Mouse (Mus musculus): ENCODE data around the gene Arhgef40. TPM values are rescaled to one million over a fixed set of nuclear protein-coding genes. Genes with fewer than 3 reads are reported as not detected.
A peak's percentile ranks its signal among the peaks of the same experiment; 100 is the strongest.

The Arhgef40 gene
- polyA plus RNA-seq, 1 experiment from 2014 or later = 163 TPM

GRCm38 (mm10) chr14:52006771-52007170, 22.3 kb downstream of the Arhgef40 start:
- 94% methylated on average over 23 of the region's 23 CpGs for WGBS
- Histone ChIP-seq H3K27ac (replicated peaks) (no peak overlapping the region), H3K4me1 (peaks cover 59% of the 10 kb centered on the region), H3K4me3 (no peak overlapping the region), H3K36me3 (replicated peaks) (peaks cover 77% of the 10 kb centered on the region), H3K27me3 (replicated peaks; ENCODE audit: low read depth, poor library complexity, severe bottlenecking) (no peaks in the 10 kb centered on the region), H3K9me3 (no peaks in the 10 kb centered on the region)
- no peak for DNase-seq (ENCODE audit: low spot score)

- Histone ChIP-seq H3K4me1 (peaks cover 73% of the 10 kb centered on the region), H3K27ac (replicated peaks) (peak overlapping the region; percentile 89), H3K9me3 (no peaks in the 10 kb centered on the region), H3K4me3 (peak overlapping the region; percentile 57), H3K27me3 (replicated peaks; ENCODE audit: low read depth, poor library complexity, severe bottlenecking) (no peaks in the 10 kb centered on the region), H3K36me3 (replicated peaks) (peaks cover 59% of the 10 kb centered on the region)
- DNase-seq (ENCODE audit: low spot score) = peak; percentile 93
- WGBS = 56% methylated on average over 38 of the region's 38 CpGs
These were observed 24.0 kb downstream of the Arhgef40 start for GRCm38 (mm10) chr14:52008321-52009203.

- Histone ChIP-seq H3K4me3 (peak overlapping the region; percentile 57), H3K4me1 (peaks cover 68% of the 10 kb centered on the region), H3K27me3 (replicated peaks; ENCODE audit: low read depth, poor library complexity, severe bottlenecking) (no peaks in the 10 kb centered on the region), H3K27ac (replicated peaks) (peak overlapping the region; percentile 89), H3K9me3 (no peaks in the 10 kb centered on the region), H3K36me3 (replicated peaks) (peaks cover 51% of the 10 kb centered on the region)
- 45% methylated on average over 26 of the region's 26 CpGs for WGBS
- no peak for DNase-seq (ENCODE audit: low spot score)
These were observed 24.8 kb downstream of the Arhgef40 start for GRCm38 (mm10) chr14:52009361-52009760.

- H3K27me3 ChIP-seq (replicated peaks; ENCODE audit: low read depth, poor library complexity, severe bottlenecking) = no peaks in the 10 kb centered on the region
- H3K36me3 ChIP-seq (replicated peaks) = peaks cover 47% of the 10 kb centered on the region
- H3K4me1 ChIP-seq = peaks cover 64% of the 10 kb centered on the region
- H3K4me3 ChIP-seq = peak overlapping the region; percentile 57
- no peak for DNase-seq (ENCODE audit: low spot score)
- peak overlapping the region; percentile 89 for H3K27ac ChIP-seq (replicated peaks)
- no peaks in the 10 kb centered on the region for H3K9me3 ChIP-seq
- 49% methylated on average over 6 of the region's 6 CpGs for WGBS
These were observed 25.3 kb downstream of the Arhgef40 start for GRCm38 (mm10) chr14:52009841-52010240.

GRCm38 (mm10) chr14:52010446-52011111, 26.1 kb downstream of the Arhgef40 start:
- no peaks in the 10 kb centered on the region for H3K27me3 ChIP-seq (replicated peaks; ENCODE audit: low read depth, poor library complexity, severe bottlenecking)
- H3K36me3 ChIP-seq (replicated peaks) = peaks cover 39% of the 10 kb centered on the region
- WGBS = under 1% methylated on average over 9 of the region's 9 CpGs
- peaks cover 65% of the 10 kb centered on the region for H3K4me1 ChIP-seq
- peak overlapping the region; percentile 57 for H3K4me3 ChIP-seq
- peak overlapping the region; percentile 89 for H3K27ac ChIP-seq (replicated peaks)
- H3K9me3 ChIP-seq = no peaks in the 10 kb centered on the region
- peak; percentile 82 for DNase-seq (ENCODE audit: low spot score)

- peaks cover 76% of the 10 kb centered on the region for H3K4me1 ChIP-seq
These were observed 27.2 kb downstream of the Arhgef40 start for GRCm38 (mm10) chr14:52011683-52012082.

GRCm38 (mm10) chr14:52012085-52012484, 27.6 kb downstream of the Arhgef40 start:
- peaks cover 80% of the 10 kb centered on the region for H3K4me1 ChIP-seq
- peaks cover 24% of the 10 kb centered on the region for H3K36me3 ChIP-seq (replicated peaks)
- no peak for DNase-seq (ENCODE audit: low spot score)
- no peaks in the 10 kb centered on the region for H3K27me3 ChIP-seq (replicated peaks; ENCODE audit: low read depth, poor library complexity, severe bottlenecking)
- no peaks in the 10 kb centered on the region for H3K9me3 ChIP-seq
- peak overlapping the region; percentile 80; the same call in 1 of the 2 replicates for H3K4me3 ChIP-seq
- WGBS = 83% methylated on average over 4 of the region's 4 CpGs
- no peak overlapping the region for H3K27ac ChIP-seq (replicated peaks)

More at GRCm38 (mm10) chr14:52011683-52012082, 27.2 kb downstream of the Arhgef40 start:
- DNase-seq (ENCODE audit: low spot score) = peak; percentile 28
- H3K4me3 ChIP-seq = peak overlapping the region; percentile 57; the same call in 1 of the 2 replicates
- no peaks in the 10 kb centered on the region for H3K27me3 ChIP-seq (replicated peaks; ENCODE audit: low read depth, poor library complexity, severe bottlenecking)
- H3K36me3 ChIP-seq (replicated peaks) = peaks cover 28% of the 10 kb centered on the region
- no peaks in the 10 kb centered on the region for H3K9me3 ChIP-seq
- 65% methylated on average over 1 of the region's 1 CpGs for WGBS
- H3K27ac ChIP-seq (replicated peaks) = peak overlapping the region; percentile 89; the same call in 1 of the 2 replicates

- peak overlapping the region; percentile 80 for H3K4me3 ChIP-seq
- no peak for DNase-seq (ENCODE audit: low spot score)
- WGBS = 64% methylated on average over 5 of the region's 5 CpGs
- peaks cover 83% of the 10 kb centered on the region for H3K4me1 ChIP-seq
- no peaks in the 10 kb centered on the region for H3K27me3 ChIP-seq (replicated peaks; ENCODE audit: low read depth, poor library complexity, severe bottlenecking)
- peak overlapping the region; percentile 99 for H3K27ac ChIP-seq (replicated peaks)
- no peaks in the 10 kb centered on the region for H3K9me3 ChIP-seq
- peaks cover 20% of the 10 kb centered on the region for H3K36me3 ChIP-seq (replicated peaks)
These were observed 28.0 kb downstream of the Arhgef40 start for GRCm38 (mm10) chr14:52012553-52012952.

- 53% methylated on average over 8 of the region's 8 CpGs for WGBS
- Histone ChIP-seq H3K27me3 (replicated peaks; ENCODE audit: low read depth, poor library complexity, severe bottlenecking) (no peaks in the 10 kb centered on the region), H3K9me3 (no peaks in the 10 kb centered on the region), H3K36me3 (replicated peaks) (peaks cover 20% of the 10 kb centered on the region), H3K4me1 (peaks cover 87% of the 10 kb centered on the region), H3K4me3 (peak overlapping the region; percentile 80), H3K27ac (replicated peaks) (peak overlapping the region; percentile 99)
- peak; percentile 21 for DNase-seq (ENCODE audit: low spot score)
These were observed 28.6 kb downstream of the Arhgef40 start for GRCm38 (mm10) chr14:52013021-52013610.

GRCm38 (mm10) chr14:52013771-52014219, 29.3 kb downstream of the Arhgef40 start:
- peak overlapping the region; percentile 99 for H3K27ac ChIP-seq (replicated peaks)
- no peaks in the 10 kb centered on the region for H3K9me3 ChIP-seq
- no peaks in the 10 kb centered on the region for H3K27me3 ChIP-seq (replicated peaks; ENCODE audit: low read depth, poor library complexity, severe bottlenecking)
- H3K4me3 ChIP-seq = peak overlapping the region; percentile 80
- peak; percentile 75 for DNase-seq (ENCODE audit: low spot score)
- H3K36me3 ChIP-seq (replicated peaks) = peaks cover 16% of the 10 kb centered on the region
- H3K4me1 ChIP-seq = peaks cover 87% of the 10 kb centered on the region
- WGBS = 2% methylated on average over 23 of the region's 24 CpGs

- no peaks in the 10 kb centered on the region for H3K27me3 ChIP-seq (replicated peaks; ENCODE audit: low read depth, poor library complexity, severe bottlenecking)
- H3K27ac ChIP-seq (replicated peaks) = peak overlapping the region; percentile 99
- 3% methylated on average over 38 of the region's 80 CpGs for WGBS
- DNase-seq (ENCODE audit: low spot score) = no peak
- peaks cover 87% of the 10 kb centered on the region for H3K4me1 ChIP-seq
- peaks cover 11% of the 10 kb centered on the region for H3K36me3 ChIP-seq (replicated peaks)
- H3K4me3 ChIP-seq = peak overlapping the region; percentile 80
- no peaks in the 10 kb centered on the region for H3K9me3 ChIP-seq
These were observed 29.8 kb downstream of the Arhgef40 start for GRCm38 (mm10) chr14:52014271-52014760.

- peaks cover 6% of the 10 kb centered on the region; the same call in 1 of the 2 replicates for H3K36me3 ChIP-seq (replicated peaks)
- peak; percentile 88 for DNase-seq (ENCODE audit: low spot score)
- H3K27ac ChIP-seq (replicated peaks) = peak overlapping the region; percentile 99
- H3K4me3 ChIP-seq = peak overlapping the region; percentile 80
- no peaks in the 10 kb centered on the region for H3K27me3 ChIP-seq (replicated peaks; ENCODE audit: low read depth, poor library complexity, severe bottlenecking)
- 1% methylated on average over 28 of the region's 28 CpGs for whole genome bisulfite sequencing
- H3K9me3 ChIP-seq = no peaks in the 10 kb centered on the region
- H3K4me1 ChIP-seq = peaks cover 82% of the 10 kb centered on the region
These were observed 30.3 kb downstream of the Arhgef40 start for GRCm38 (mm10) chr14:52014761-52015311.
